Mouse (Mus musculus): ENCODE results near the gene Zhx3. TPM values are rescaled to one million over a fixed set of nuclear protein-coding genes. Genes with fewer than 3 reads are reported as not detected.

The Zhx3 gene
- polyA plus RNA-seq, 1 experiment: 1.1 TPM

- H3K9ac ChIP-seq (ENCODE audit: low read depth, poor library complexity, severe bottlenecking): peak overlapping the region; percentile 53
- TF ChIP-seq CTCF (IDR thresholded peaks at IDR 0.05; ENCODE audit: low read depth, low read length) (peak; percentile 87), POLR2A (IDR thresholded peaks at IDR 0.05; ENCODE audit: insufficient read depth, low read length) (no peak)
- H3K27ac ChIP-seq (ENCODE audit: insufficient read depth, low read length): no peak overlapping the region
- no peaks in the 10 kb centered on the region for H3K36me3 ChIP-seq (ENCODE audit: control insufficient read depth, insufficient read depth, low read length, poor library complexity, severe bottlenecking)
- peak overlapping the region; percentile 87 for H3K4me3 ChIP-seq (ENCODE audit: low read depth, low read length)
- H3K9me3 ChIP-seq (replicated peaks; ENCODE audit: control insufficient read depth, insufficient read depth, low read length, poor library complexity, severe bottlenecking): no peaks in the 10 kb centered on the region
- H3K27me3 ChIP-seq (ENCODE audit: control insufficient read depth, insufficient read depth, low read length, poor library complexity, severe bottlenecking): no peaks in the 10 kb centered on the region
- no peaks in the 10 kb centered on the region for H3K4me1 ChIP-seq (ENCODE audit: control insufficient read depth, insufficient read depth, low read length)
Observed at GRCm38 (mm10) chr2:160887284-160887683, 14.5 kb upstream of the Zhx3 start.

DNA sequence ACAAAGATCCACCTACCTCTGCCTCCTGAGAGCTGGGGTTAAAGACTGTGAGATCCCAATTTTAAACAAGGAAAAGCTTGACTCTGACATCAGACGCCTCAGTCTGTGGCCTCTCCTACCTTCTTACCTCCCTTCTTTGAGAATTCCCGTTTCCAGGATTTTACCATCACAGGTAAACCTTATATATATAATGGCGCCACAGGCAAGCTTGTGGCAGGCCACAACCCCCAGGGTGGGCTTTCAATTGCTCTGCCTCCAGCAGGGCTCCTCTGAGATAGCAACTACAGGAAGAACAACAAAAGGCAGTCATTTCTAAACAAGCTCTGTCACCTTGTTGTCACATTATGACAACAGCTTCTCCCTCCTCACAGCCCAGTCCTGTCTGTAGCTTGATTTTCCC, 13.4 kb upstream of the Zhx3 start:
- no peaks in the 10 kb centered on the region for H3K27me3 ChIP-seq (ENCODE audit: control insufficient read depth, insufficient read depth, low read length, poor library complexity, severe bottlenecking)
- no peak overlapping the region for H3K4me3 ChIP-seq (ENCODE audit: low read depth, low read length)
- no peaks in the 10 kb centered on the region for H3K4me1 ChIP-seq (ENCODE audit: control insufficient read depth, insufficient read depth, low read length)
- no peak overlapping the region for H3K27ac ChIP-seq (ENCODE audit: insufficient read depth, low read length)
- TF ChIP-seq EP300 (IDR thresholded peaks at IDR 0.05; ENCODE audit: insufficient read depth, low read depth, low read length) (no peak), POLR2A (IDR thresholded peaks at IDR 0.05; ENCODE audit: insufficient read depth, low read length) (no peak)
- no peaks in the 10 kb centered on the region for H3K9me3 ChIP-seq (replicated peaks; ENCODE audit: control insufficient read depth, insufficient read depth, low read length, poor library complexity, severe bottlenecking)
- H3K9ac ChIP-seq (ENCODE audit: low read depth, poor library complexity, severe bottlenecking): no peak overlapping the region
- no peaks in the 10 kb centered on the region for H3K36me3 ChIP-seq (ENCODE audit: control insufficient read depth, insufficient read depth, low read length, poor library complexity, severe bottlenecking)

- no peaks in the 10 kb centered on the region for H3K4me1 ChIP-seq (ENCODE audit: control insufficient read depth, insufficient read depth, low read length)
- no peak overlapping the region for H3K27ac ChIP-seq (ENCODE audit: insufficient read depth, low read length)
- no peaks in the 10 kb centered on the region for H3K27me3 ChIP-seq (ENCODE audit: control insufficient read depth, insufficient read depth, low read length, poor library complexity, severe bottlenecking)
- no peak overlapping the region for H3K4me3 ChIP-seq (ENCODE audit: low read depth, low read length)
- H3K36me3 ChIP-seq (ENCODE audit: control insufficient read depth, insufficient read depth, low read length, poor library complexity, severe bottlenecking): no peaks in the 10 kb centered on the region
- no peaks in the 10 kb centered on the region for H3K9me3 ChIP-seq (replicated peaks; ENCODE audit: control insufficient read depth, insufficient read depth, low read length, poor library complexity, severe bottlenecking)
- no peak overlapping the region for H3K9ac ChIP-seq (ENCODE audit: low read depth, poor library complexity, severe bottlenecking)
- TF ChIP-seq POLR2A (IDR thresholded peaks at IDR 0.05; ENCODE audit: insufficient read depth, low read length): no peak
- peak; percentile 77 for TF ChIP-seq CTCF (IDR thresholded peaks at IDR 0.05; ENCODE audit: low read depth, low read length)
Observed at GRCm38 (mm10) chr2:160884830-160885229, 12.0 kb upstream of the Zhx3 start.

DNA sequence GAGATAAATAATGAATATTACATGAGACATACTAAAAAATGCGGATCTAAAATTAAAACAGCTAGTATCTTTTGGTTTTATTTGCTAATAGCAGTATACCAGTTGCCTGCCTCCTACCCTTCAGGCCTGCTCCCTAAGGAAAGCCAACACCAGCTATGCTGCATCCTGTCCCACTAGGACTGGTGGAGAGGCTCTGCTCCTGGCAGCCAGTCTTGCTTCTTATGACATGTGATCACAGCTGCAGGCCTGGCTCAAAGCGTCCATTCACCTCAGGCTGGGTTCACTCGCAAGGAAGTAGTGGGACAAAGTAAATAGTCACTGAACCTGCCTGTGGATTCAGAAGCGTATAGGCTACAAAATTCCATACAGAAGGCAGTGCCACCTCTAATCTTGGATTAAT, 11.1 kb upstream of the Zhx3 start:
- Histone ChIP-seq H3K4me3 (ENCODE audit: low read depth, low read length) (no peak overlapping the region), H3K27ac (ENCODE audit: insufficient read depth, low read length) (no peak overlapping the region), H3K27me3 (ENCODE audit: control insufficient read depth, insufficient read depth, low read length, poor library complexity, severe bottlenecking) (no peaks in the 10 kb centered on the region), H3K4me1 (ENCODE audit: control insufficient read depth, insufficient read depth, low read length) (no peaks in the 10 kb centered on the region), H3K9me3 (replicated peaks; ENCODE audit: control insufficient read depth, insufficient read depth, low read length, poor library complexity, severe bottlenecking) (no peaks in the 10 kb centered on the region), H3K36me3 (ENCODE audit: control insufficient read depth, insufficient read depth, low read length, poor library complexity, severe bottlenecking) (no peaks in the 10 kb centered on the region), H3K9ac (ENCODE audit: low read depth, poor library complexity, severe bottlenecking) (no peak overlapping the region)
- TF ChIP-seq CTCF (IDR thresholded peaks at IDR 0.05; ENCODE audit: low read depth, low read length) (no peak), EP300 (IDR thresholded peaks at IDR 0.05; ENCODE audit: insufficient read depth, low read depth, low read length) (no peak), POLR2A (IDR thresholded peaks at IDR 0.05; ENCODE audit: insufficient read depth, low read length) (no peak)

- Histone ChIP-seq H3K27me3 (ENCODE audit: control insufficient read depth, insufficient read depth, low read length, poor library complexity, severe bottlenecking) (no peaks in the 10 kb centered on the region), H3K9me3 (replicated peaks; ENCODE audit: control insufficient read depth, insufficient read depth, low read length, poor library complexity, severe bottlenecking) (no peaks in the 10 kb centered on the region), H3K36me3 (ENCODE audit: control insufficient read depth, insufficient read depth, low read length, poor library complexity, severe bottlenecking) (no peaks in the 10 kb centered on the region), H3K27ac (ENCODE audit: insufficient read depth, low read length) (no peak overlapping the region), H3K4me3 (ENCODE audit: low read depth, low read length) (no peak overlapping the region), H3K9ac (ENCODE audit: low read depth, poor library complexity, severe bottlenecking) (no peak overlapping the region), H3K4me1 (ENCODE audit: control insufficient read depth, insufficient read depth, low read length) (no peaks in the 10 kb centered on the region)
- TF ChIP-seq POLR2A (IDR thresholded peaks at IDR 0.05; ENCODE audit: insufficient read depth, low read length): no peak
- TF ChIP-seq CTCF (IDR thresholded peaks at IDR 0.05; ENCODE audit: low read depth, low read length): no peak
- no peak for TF ChIP-seq EP300 (IDR thresholded peaks at IDR 0.05; ENCODE audit: insufficient read depth, low read depth, low read length)
Observed at GRCm38 (mm10) chr2:160882436-160882835, 9.6 kb upstream of the Zhx3 start.

- TF ChIP-seq CTCF (IDR thresholded peaks at IDR 0.05; ENCODE audit: low read depth, low read length): no peak
- TF ChIP-seq POLR2A (IDR thresholded peaks at IDR 0.05; ENCODE audit: insufficient read depth, low read length): no peak
- no peak for TF ChIP-seq EP300 (IDR thresholded peaks at IDR 0.05; ENCODE audit: insufficient read depth, low read depth, low read length)
Observed at GRCm38 (mm10) chr2:160881462-160882101, 8.8 kb upstream of the Zhx3 start.

More at GRCm38 (mm10) chr2:160881462-160882101, 8.8 kb upstream of the Zhx3 start:
- H3K4me3 ChIP-seq (ENCODE audit: low read depth, low read length): no peak overlapping the region
- H3K27ac ChIP-seq (ENCODE audit: insufficient read depth, low read length): no peak overlapping the region
- H3K9ac ChIP-seq (ENCODE audit: low read depth, poor library complexity, severe bottlenecking): no peak overlapping the region
- no peaks in the 10 kb centered on the region for H3K27me3 ChIP-seq (ENCODE audit: control insufficient read depth, insufficient read depth, low read length, poor library complexity, severe bottlenecking)
- H3K36me3 ChIP-seq (ENCODE audit: control insufficient read depth, insufficient read depth, low read length, poor library complexity, severe bottlenecking): no peaks in the 10 kb centered on the region
- no peaks in the 10 kb centered on the region for H3K4me1 ChIP-seq (ENCODE audit: control insufficient read depth, insufficient read depth, low read length)
- no peaks in the 10 kb centered on the region for H3K9me3 ChIP-seq (replicated peaks; ENCODE audit: control insufficient read depth, insufficient read depth, low read length, poor library complexity, severe bottlenecking)
